Mouse (Mus musculus) MEL (cell line): ENCODE data around the gene Tmem50a. TPM values are rescaled to one million over a fixed set of nuclear protein-coding genes. Genes with fewer than 3 reads are reported as not detected.
A peak's percentile ranks its signal among the peaks of the same experiment; 100 is the strongest.

ENCODE experiments used
- DNase-seq: peaks from one replicate; pipeline ENCODE4 v3.0.0; 2011; ENCODE audit warnings: low read depth, low spot score
- H3K27ac ChIP-seq: 2 replicates; pipeline ENCODE4 v1.5.1; 2012; ENCODE audit warnings: low read depth, mild to moderate bottlenecking, control low read depth, low read length, moderate library complexity; ENCODE audit not compliant: control insufficient read depth
- H3K27me3 ChIP-seq, 2 experiments: fragments of 150-350 bp in 1 of 2; sonication (generic) in 1 of 2; 2 replicates each; pipeline ENCODE4 v1.6.1; 2012; ENCODE audit warnings: low read length in 2 of 2, mild to moderate bottlenecking in 2 of 2, improper control_type of control experiment in 1 of 2, moderate library complexity in 1 of 2; ENCODE audit not compliant: insufficient read depth in 2 of 2, control insufficient read depth in 1 of 2
- H3K36me3 ChIP-seq, 2 experiments: 2 replicates each; pipeline ENCODE4 v1.6.1; 2012 to 2014; ENCODE audit warnings: low read length in 2 of 2, improper control_type of control experiment in 1 of 2, inconsistent platforms in 1 of 2, mild to moderate bottlenecking in 1 of 2; ENCODE audit not compliant: insufficient read depth in 2 of 2, control insufficient read depth in 1 of 2
- H3K4me1 ChIP-seq, 2 experiments: fragments of 150-350 bp in 1 of 2; sonication (generic) in 1 of 2; 2 replicates each; pipeline ENCODE4 v1.6.1; 2012; ENCODE audit warnings: low read length in 2 of 2, improper control_type of control experiment in 1 of 2, mild to moderate bottlenecking in 1 of 2; ENCODE audit not compliant: insufficient read depth in 2 of 2, control insufficient read depth in 1 of 2
- H3K4me3 ChIP-seq, 2 experiments: fragments of 150-350 bp in 1 of 2; sonication (generic) in 1 of 2; 2 replicates each; pipeline ENCODE4 v1.5.1; 2012; ENCODE audit warnings: low read depth in 2 of 2, low read length in 2 of 2, mild to moderate bottlenecking in 2 of 2, moderate library complexity in 2 of 2, control low read depth in 1 of 2, improper control_type of control experiment in 1 of 2; ENCODE audit not compliant: control insufficient read depth in 1 of 2, insufficient read depth in 1 of 2
- H3K79me2 ChIP-seq: 2 replicates; pipeline ENCODE4 v1.6.1; 2012; ENCODE audit warnings: mild to moderate bottlenecking, low read length, moderate library complexity; ENCODE audit not compliant: control insufficient read depth, poor library complexity, insufficient read depth
- H3K9ac ChIP-seq: 2 replicates; pipeline ENCODE4 v1.6.1; 2012; ENCODE audit warnings: low read depth, mild to moderate bottlenecking, control low read depth, low read length, moderate library complexity; ENCODE audit not compliant: control insufficient read depth, poor library complexity, severe bottlenecking
- H3K9me3 ChIP-seq: fragments of 150-350 bp; sonication (generic); replicated peaks from 2 replicates; pipeline ENCODE4 v1.6.1; 2012; ENCODE audit warnings: mild to moderate bottlenecking, low read length, improper control_type of control experiment, moderate library complexity; ENCODE audit not compliant: insufficient read depth
- CHD1 ChIP-seq: IDR thresholded peaks from 2 replicates; pipeline ENCODE4 v1.6.1; 2012; ENCODE audit warnings: low read depth, mild to moderate bottlenecking, inconsistent platforms, low read length, improper control_type of control experiment
- E2F4 ChIP-seq: IDR thresholded peaks from 2 replicates; pipeline ENCODE4 v1.6.1; 2011; ENCODE audit warnings: low read depth, low read length, improper control_type of control experiment, borderline replicate concordance
- EP300 ChIP-seq, 2 experiments: IDR thresholded peaks; 2 replicates each; pipeline ENCODE4 v1.6.1; 2011; ENCODE audit warnings: improper control_type of control experiment in 2 of 2, low read length in 2 of 2, low read depth in 1 of 2, mild to moderate bottlenecking in 1 of 2
- GABPA ChIP-seq: IDR thresholded peaks from 2 replicates; pipeline ENCODE4 v1.6.1; 2012; ENCODE audit warnings: low read depth, mild to moderate bottlenecking, inconsistent platforms, low read length, improper control_type of control experiment, moderate library complexity
- GATA1 ChIP-seq: IDR thresholded peaks from 2 replicates; pipeline ENCODE4 v1.6.1; 2011; ENCODE audit warnings: low read depth, low read length, improper control_type of control experiment
- HCFC1 ChIP-seq: IDR thresholded peaks from 2 replicates; pipeline ENCODE4 v1.6.1; 2012; ENCODE audit warnings: low read depth, mild to moderate bottlenecking, inconsistent platforms, low read length, improper control_type of control experiment, moderate library complexity
- JUND ChIP-seq: IDR thresholded peaks from 2 replicates; pipeline ENCODE4 v1.6.1; 2011; ENCODE audit warnings: low read depth, mild to moderate bottlenecking, improper control_type of control experiment, low read length
- MAX ChIP-seq: IDR thresholded peaks from 2 replicates; pipeline ENCODE4 v1.6.1; 2011; ENCODE audit warnings: low read length, improper control_type of control experiment
- MEF2A ChIP-seq: IDR thresholded peaks from 2 replicates; pipeline ENCODE4 v1.6.1; 2014; ENCODE audit warnings: low read depth, mild to moderate bottlenecking, inconsistent platforms, low read length, improper control_type of control experiment; ENCODE audit not compliant: poor library complexity, insufficient replicate concordance, severe bottlenecking; ENCODE audit errors: extremely low read depth
- NELFE ChIP-seq: IDR thresholded peaks from 2 replicates; pipeline ENCODE4 v1.6.1; 2011; ENCODE audit warnings: low read depth, low read length, improper control_type of control experiment
- NRF1 ChIP-seq: IDR thresholded peaks from 2 replicates; pipeline ENCODE4 v1.6.1; 2014; ENCODE audit warnings: low read depth, mild to moderate bottlenecking, inconsistent platforms, low read length, improper control_type of control experiment, moderate library complexity; ENCODE audit not compliant: poor library complexity, insufficient read depth, severe bottlenecking
- POLR2A ChIP-seq, 2 experiments: IDR thresholded peaks; 2 replicates each; pipeline ENCODE4 v1.6.1; 2011 to 2012; ENCODE audit warnings: low read length in 2 of 2, mild to moderate bottlenecking in 2 of 2, control low read depth in 1 of 2, improper control_type of control experiment in 1 of 2, low read depth in 1 of 2, moderate library complexity in 1 of 2; ENCODE audit not compliant: control insufficient read depth in 1 of 2, insufficient read depth in 1 of 2, poor library complexity in 1 of 2
- POLR2AphosphoS2 ChIP-seq: IDR thresholded peaks from 2 replicates; pipeline ENCODE4 v1.6.1; 2011; ENCODE audit warnings: low read length, improper control_type of control experiment
- RAD21 ChIP-seq: IDR thresholded peaks from 2 replicates; pipeline ENCODE4 v1.6.1; 2011; ENCODE audit warnings: mild to moderate bottlenecking, low read depth, low read length, improper control_type of control experiment
- SMC3 ChIP-seq: IDR thresholded peaks from 2 replicates; pipeline ENCODE4 v1.6.1; 2011; ENCODE audit warnings: low read depth, low read length, improper control_type of control experiment
- UBTF ChIP-seq: IDR thresholded peaks from 2 replicates; pipeline ENCODE4 v1.6.1; 2012; ENCODE audit warnings: low read depth, mild to moderate bottlenecking, inconsistent platforms, low read length, improper control_type of control experiment, moderate library complexity, borderline replicate concordance; ENCODE audit not compliant: insufficient read depth
- USF1 ChIP-seq: IDR thresholded peaks from 2 replicates; pipeline ENCODE4 v1.6.1; 2014; ENCODE audit warnings: low read depth, mild to moderate bottlenecking, inconsistent platforms, low read length, improper control_type of control experiment, moderate library complexity
- USF2 ChIP-seq, 2 experiments: IDR thresholded peaks; 2 replicates each; pipeline ENCODE4 v1.6.1; 2011 to 2012; ENCODE audit warnings: improper control_type of control experiment in 2 of 2, low read length in 2 of 2, borderline replicate concordance in 1 of 2, inconsistent platforms in 1 of 2, low read depth in 1 of 2, mild to moderate bottlenecking in 1 of 2; ENCODE audit not compliant: insufficient read depth in 1 of 2
- ZNF384 ChIP-seq: IDR thresholded peaks from 2 replicates; pipeline ENCODE4 v1.6.1; 2012; ENCODE audit warnings: low read depth, mild to moderate bottlenecking, inconsistent platforms, low read length, improper control_type of control experiment
- polyA plus RNA-seq, 2 experiments: library from polyadenylated mRNA; stranded (reverse) in 1 of 2; unstranded in 1 of 2; fragments of >175 nt in 1 of 2; fragments of >200 nt in 1 of 2; gene quantifications; 2 replicates each; pipeline versions ENCODE4 v1.2.1 to v1.2.4; 2012; ENCODE audit warnings: low replicate concordance in 2 of 2, low read depth in 1 of 2; ENCODE audit not compliant: insufficient read length in 2 of 2, insufficient read depth in 1 of 2, missing spikeins in 1 of 2
- total RNA-seq: library from RNA; depleted of rRNA; stranded (reverse); fragments of 300-350 nt; gene quantifications from 2 replicates; pipeline ENCODE4 v1.2.3, GENCODE M21; 2012

The Tmem50a gene
- total and polyA plus RNA-seq, 3 experiments: 58.5 to 115 TPM; not detected in 1

DNA sequence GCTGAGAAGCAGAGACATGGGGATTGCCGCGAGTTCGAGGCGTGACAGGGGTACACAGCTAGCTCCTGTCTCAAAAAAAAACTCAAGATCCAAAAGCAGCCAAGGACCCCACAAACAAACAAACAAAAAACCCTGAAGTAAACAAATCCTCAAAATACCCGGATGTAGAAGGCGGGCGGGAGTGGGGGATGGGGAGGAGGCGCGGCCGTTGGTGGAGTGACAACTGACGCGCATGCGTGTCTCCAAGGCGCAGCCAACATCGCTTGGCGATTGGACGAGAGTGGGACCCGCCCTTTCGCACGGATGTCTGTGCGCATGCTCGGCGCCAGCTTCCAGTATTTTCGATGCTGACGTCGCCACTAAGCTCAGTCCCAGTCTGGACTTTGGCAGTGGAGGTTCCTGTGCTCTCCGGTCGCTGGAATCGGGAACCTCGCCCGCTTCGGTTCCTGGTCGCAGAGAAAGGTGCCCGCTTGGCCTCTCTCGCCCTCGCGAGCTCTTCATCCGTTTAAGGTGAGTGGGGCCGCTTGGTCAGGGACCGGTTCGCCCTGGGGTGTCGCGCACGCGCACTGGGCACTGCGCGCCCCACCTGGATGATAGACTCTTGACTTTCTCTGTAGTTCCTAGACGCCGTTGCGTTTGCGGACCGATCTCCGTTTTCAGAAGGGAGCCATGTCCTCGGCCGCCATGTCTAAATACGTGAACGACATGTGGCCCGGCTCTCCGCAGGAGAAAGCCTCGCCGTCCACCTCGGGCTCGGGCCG lies 8.6 kb upstream of the Tmem50a start, which contains the start of gene Rsrp1 (continued):
- TF ChIP-seq GATA1: no peak
- no peak for TF ChIP-seq RAD21
- peak; percentile 100 for TF ChIP-seq NELFE
- TF ChIP-seq ZNF384: no peak
- TF ChIP-seq CHD1: no peak
- TF ChIP-seq MEF2A: no peak
- TF ChIP-seq SMC3: no peak
- TF ChIP-seq USF2 (IDR thresholded peaks at IDR 0.05; ENCODE audit: borderline replicate concordance in 1 of 2, insufficient read depth in 1 of 2, low read depth in 1 of 2, low read length in 2 of 2): no peak

DNA sequence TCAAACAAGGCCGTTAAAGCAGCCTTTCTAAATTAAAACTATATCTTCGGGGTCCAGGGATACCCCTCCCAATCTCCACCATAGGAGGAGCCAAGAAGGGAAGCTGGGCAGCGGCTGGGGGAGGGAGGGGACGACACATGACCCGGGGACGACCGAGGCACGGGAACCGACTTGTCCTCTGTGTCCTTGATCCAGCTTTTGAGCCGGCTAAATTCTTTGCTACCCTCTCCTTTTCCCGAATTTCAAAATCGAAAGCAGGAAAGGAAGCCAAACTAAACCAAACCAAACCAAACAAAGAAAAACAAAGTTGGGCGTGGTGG lies 8.1 kb upstream of the Tmem50a start:
- H3K9me3 ChIP-seq: no peaks in the 10 kb centered on the region
- H3K9ac ChIP-seq: peak overlapping the region; percentile 85
- peaks cover 32 to 46% of the 10 kb centered on the region in 2 experiments for H3K36me3 ChIP-seq
- peaks cover 30% of the 10 kb centered on the region for H3K79me2 ChIP-seq
- peak; percentile 82 for DNase-seq
- H3K27ac ChIP-seq: peak overlapping the region; percentile 90
- TF ChIP-seq GABPA (no peak), EP300 (IDR thresholded peaks at IDR 0.05; ENCODE audit: low read depth in 1 of 2, low read length in 2 of 2) (no peak), USF1 (peak; percentile 77), NELFE (no peak), JUND (no peak), CHD1 (no peak), E2F4 (no peak), POLR2AphosphoS2 (no peak), POLR2A (IDR thresholded peaks at IDR 0.05; ENCODE audit: control insufficient read depth in 1 of 2, insufficient read depth in 1 of 2, low read depth in 1 of 2, low read length in 2 of 2, poor library complexity in 1 of 2) (no peak), NRF1 (no peak), HCFC1 (no peak), UBTF (0 out of 2 replicates have a peak, but pooled peaks have one; percentile 48), MAX (peak; percentile 15; the same call in 1 of the 2 replicates), USF2 (IDR thresholded peaks at IDR 0.05; ENCODE audit: borderline replicate concordance in 1 of 2, insufficient read depth in 1 of 2, low read depth in 1 of 2, low read length in 2 of 2) (no peak)
- TF ChIP-seq, all 39 proteins: peak for 3
- H3K4me1 ChIP-seq: peaks cover 23 to 41% of the 10 kb centered on the region in 2 experiments
- peak overlapping the region; percentile 70 to 75 for H3K4me3 ChIP-seq
- H3K27me3 ChIP-seq: no peaks in the 10 kb centered on the region
